Mouse (Mus musculus): ENCODE results near the gene Prrc2b. TPM values are rescaled to one million over a fixed set of nuclear protein-coding genes. Genes with fewer than 3 reads are reported as not detected.

Gene Prrc2b
- total and polyA plus RNA-seq, 2 experiments: 5.5 to 14.7 TPM

DNA sequence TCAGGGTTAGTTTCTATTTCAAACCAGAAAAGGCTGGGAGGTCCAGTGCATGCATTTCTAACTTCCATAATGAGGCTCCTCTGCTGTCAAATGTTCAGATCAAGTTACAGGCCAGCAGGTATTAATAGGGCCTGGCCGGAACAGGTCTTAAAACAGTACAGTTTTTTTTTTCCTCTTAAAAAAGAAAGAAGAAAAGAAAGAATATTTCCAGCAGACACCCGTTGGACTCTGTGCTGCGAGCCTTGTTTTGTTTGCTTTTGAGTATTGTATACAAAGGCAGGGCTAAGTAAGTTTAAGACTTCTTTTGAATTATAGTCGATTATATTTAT is 2.9 kb downstream of the Prrc2b start:
- peaks cover 44% of the 10 kb centered on the region for H3K4me1 ChIP-seq (ENCODE audit: control insufficient read depth, insufficient read depth, low read length)
- H3K9ac ChIP-seq (ENCODE audit: low read depth, low read length): no peak overlapping the region
- peaks cover 39% of the 10 kb centered on the region for H3K79me2 ChIP-seq (ENCODE audit: control insufficient read depth, insufficient read depth, low read length)
- H3K27me3 ChIP-seq (ENCODE audit: control insufficient read depth, insufficient read depth, low read length): no peaks in the 10 kb centered on the region
- no peaks in the 10 kb centered on the region for H3K36me3 ChIP-seq (ENCODE audit: control insufficient read depth, insufficient read depth, low read length)
- TF ChIP-seq POLR2A (IDR thresholded peaks at IDR 0.05; ENCODE audit: extremely low read depth, insufficient read depth, low read length) (no peak), CTCF (IDR thresholded peaks at IDR 0.05; ENCODE audit: low read depth, low read length) (no peak)
- H3K27ac ChIP-seq (replicated peaks; ENCODE audit: insufficient read depth, low read depth, low read length): peak overlapping the region; percentile 69
- H3K4me3 ChIP-seq (ENCODE audit: insufficient read depth, low read depth, low read length): no peak overlapping the region
- WGBS: 8% methylated on average over 4 of the region's 4 CpGs
- peak; percentile 46 for DNase-seq (ENCODE audit: extremely low read depth, low read depth, low spot score)

DNA sequence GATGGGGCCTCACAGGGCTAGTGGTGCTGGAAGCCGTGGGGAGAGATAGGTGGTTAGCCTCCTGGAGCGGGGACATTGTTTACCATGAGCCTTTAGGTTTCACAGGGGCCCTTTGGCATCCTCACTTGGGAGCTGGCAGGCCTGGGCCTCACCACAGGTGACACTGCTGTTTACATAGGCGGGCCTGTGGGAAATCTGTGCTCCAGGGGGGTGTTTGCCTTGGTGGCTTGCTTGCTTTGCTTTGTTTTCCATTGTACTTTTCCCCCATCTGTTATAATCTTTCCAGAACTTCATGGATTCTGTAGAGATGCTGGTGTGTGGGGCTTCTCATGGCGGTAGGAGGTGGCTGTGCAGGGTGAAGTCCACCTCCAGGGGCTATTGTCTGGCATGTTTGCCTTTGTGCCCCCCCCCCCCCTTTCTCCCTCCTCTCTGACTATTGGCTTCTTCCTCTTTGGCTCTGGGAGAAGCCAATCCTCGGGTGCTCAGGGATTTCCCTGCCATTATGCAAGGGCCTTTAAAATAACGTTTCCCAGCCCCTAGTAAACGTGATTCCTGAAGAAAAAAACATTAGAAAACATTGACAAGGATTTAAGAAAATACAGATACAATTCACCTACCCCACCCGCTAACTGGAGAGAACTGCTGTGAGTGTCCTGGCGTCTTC is 3.6 kb downstream of the Prrc2b start:
- no peaks in the 10 kb centered on the region for H3K36me3 ChIP-seq (ENCODE audit: control insufficient read depth, insufficient read depth, low read length)
- DNase-seq (ENCODE audit: extremely low read depth, low read depth, low spot score): peak; percentile 56
- no peak overlapping the region for H3K9ac ChIP-seq (ENCODE audit: low read depth, low read length)
- TF ChIP-seq POLR2A (IDR thresholded peaks at IDR 0.05; ENCODE audit: extremely low read depth, insufficient read depth, low read length): no peak
- H3K27ac ChIP-seq (replicated peaks; ENCODE audit: insufficient read depth, low read depth, low read length): peak overlapping the region; percentile 69
- H3K4me1 ChIP-seq (ENCODE audit: control insufficient read depth, insufficient read depth, low read length): peaks cover 46% of the 10 kb centered on the region
- 10% methylated on average over 9 of the region's 9 CpGs for WGBS
- H3K4me3 ChIP-seq (ENCODE audit: insufficient read depth, low read depth, low read length): no peak overlapping the region
- peaks cover 45% of the 10 kb centered on the region for H3K79me2 ChIP-seq (ENCODE audit: control insufficient read depth, insufficient read depth, low read length)
- H3K27me3 ChIP-seq (ENCODE audit: control insufficient read depth, insufficient read depth, low read length): no peaks in the 10 kb centered on the region

DNA sequence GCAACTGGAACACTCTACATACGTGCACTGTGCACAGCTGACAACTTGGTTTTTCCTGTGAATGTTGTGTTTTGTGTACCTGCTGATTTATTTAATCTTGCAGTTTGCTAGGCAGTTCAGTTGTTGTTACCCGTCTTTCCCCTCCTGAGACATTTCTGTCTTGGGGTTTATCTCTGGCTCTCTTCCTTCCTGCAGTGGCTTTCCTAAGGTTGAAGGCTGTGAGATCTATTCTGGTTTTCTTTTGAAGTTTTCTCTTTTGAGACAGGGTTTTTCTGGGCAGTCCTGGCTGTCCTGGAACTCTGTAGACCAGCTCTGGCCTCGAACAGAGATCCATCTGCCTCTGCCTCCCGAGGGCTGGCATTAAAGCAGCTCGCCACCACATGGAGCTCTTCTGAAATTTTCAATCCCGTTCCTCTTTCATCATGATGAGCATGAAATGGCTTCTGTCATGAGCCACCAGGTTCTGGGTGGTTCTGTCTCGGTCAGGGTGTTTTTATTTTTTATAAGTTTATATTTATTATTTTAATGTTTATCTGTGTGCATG is 4.2 kb downstream of the Prrc2b start:
- TF ChIP-seq CTCF (IDR thresholded peaks at IDR 0.05; ENCODE audit: low read depth, low read length) (no peak), POLR2A (IDR thresholded peaks at IDR 0.05; ENCODE audit: extremely low read depth, insufficient read depth, low read length) (no peak)
- Histone ChIP-seq H3K27ac (replicated peaks; ENCODE audit: insufficient read depth, low read depth, low read length) (peak overlapping the region; percentile 69), H3K36me3 (ENCODE audit: control insufficient read depth, insufficient read depth, low read length) (no peaks in the 10 kb centered on the region), H3K4me1 (ENCODE audit: control insufficient read depth, insufficient read depth, low read length) (peaks cover 46% of the 10 kb centered on the region), H3K79me2 (ENCODE audit: control insufficient read depth, insufficient read depth, low read length) (peaks cover 51% of the 10 kb centered on the region), H3K4me3 (ENCODE audit: insufficient read depth, low read depth, low read length) (no peak overlapping the region), H3K27me3 (ENCODE audit: control insufficient read depth, insufficient read depth, low read length) (no peaks in the 10 kb centered on the region), H3K9ac (ENCODE audit: low read depth, low read length) (no peak overlapping the region)
- DNase-seq (ENCODE audit: extremely low read depth, low read depth, low spot score): no peak
- WGBS: 31% methylated on average over 7 of the region's 7 CpGs

DNA sequence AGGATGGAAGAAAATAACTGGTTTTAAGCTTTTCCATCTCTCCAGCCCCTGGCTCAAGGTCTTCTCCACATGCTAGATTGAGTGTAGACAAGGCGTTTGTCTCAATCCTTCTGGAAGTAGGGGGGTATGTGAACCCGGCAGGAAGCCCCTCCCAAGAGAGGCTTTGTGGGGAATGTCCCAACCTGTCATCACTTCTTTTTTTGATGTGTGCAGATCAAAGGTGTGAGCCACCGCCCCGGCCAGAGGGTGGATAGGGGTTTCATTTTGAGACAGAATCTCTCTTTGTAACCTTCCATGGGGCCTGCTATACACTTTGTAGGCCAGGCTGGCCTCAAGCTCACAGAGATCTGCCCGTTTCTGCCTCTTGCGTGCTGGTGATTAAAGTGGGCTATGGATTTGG is 4.7 kb downstream of the Prrc2b start:
- 64% methylated on average over 6 of the region's 6 CpGs for WGBS
- TF ChIP-seq POLR2A (IDR thresholded peaks at IDR 0.05; ENCODE audit: extremely low read depth, insufficient read depth, low read length) (no peak), CTCF (IDR thresholded peaks at IDR 0.05; ENCODE audit: low read depth, low read length) (no peak)
- Histone ChIP-seq H3K27ac (replicated peaks; ENCODE audit: insufficient read depth, low read depth, low read length) (no peak overlapping the region), H3K79me2 (ENCODE audit: control insufficient read depth, insufficient read depth, low read length) (peaks cover 56% of the 10 kb centered on the region), H3K4me1 (ENCODE audit: control insufficient read depth, insufficient read depth, low read length) (peaks cover 46% of the 10 kb centered on the region), H3K27me3 (ENCODE audit: control insufficient read depth, insufficient read depth, low read length) (no peaks in the 10 kb centered on the region), H3K36me3 (ENCODE audit: control insufficient read depth, insufficient read depth, low read length) (no peaks in the 10 kb centered on the region), H3K9ac (ENCODE audit: low read depth, low read length) (no peak overlapping the region), H3K4me3 (ENCODE audit: insufficient read depth, low read depth, low read length) (no peak overlapping the region)
- no peak for DNase-seq (ENCODE audit: extremely low read depth, low read depth, low spot score)

DNA sequence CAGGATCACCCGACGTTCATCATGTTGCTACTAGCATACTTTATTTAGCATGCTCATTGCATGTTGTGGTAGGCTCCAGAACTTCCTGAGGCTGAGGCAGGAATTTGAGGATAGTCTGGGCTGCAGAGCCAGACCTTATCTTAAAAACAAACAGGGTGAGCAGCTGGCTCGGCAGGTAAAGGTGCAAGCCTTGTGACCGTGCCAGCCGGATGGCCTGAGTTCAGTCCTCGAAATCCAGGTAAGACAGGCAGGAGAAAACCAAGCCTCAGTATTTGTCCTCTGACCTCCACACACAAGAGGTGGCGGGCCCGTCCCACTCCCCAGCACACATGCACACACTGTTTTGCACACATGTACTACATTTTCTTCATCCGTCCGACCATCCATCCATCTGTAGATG is 5.8 kb downstream of the Prrc2b start:
- 32% methylated on average over 10 of the region's 10 CpGs for WGBS
- H3K4me1 ChIP-seq (ENCODE audit: control insufficient read depth, insufficient read depth, low read length): peaks cover 46% of the 10 kb centered on the region
- H3K36me3 ChIP-seq (ENCODE audit: control insufficient read depth, insufficient read depth, low read length): no peaks in the 10 kb centered on the region
- H3K79me2 ChIP-seq (ENCODE audit: control insufficient read depth, insufficient read depth, low read length): peaks cover 61% of the 10 kb centered on the region
- H3K27me3 ChIP-seq (ENCODE audit: control insufficient read depth, insufficient read depth, low read length): no peaks in the 10 kb centered on the region
- peak; percentile 50 for DNase-seq (ENCODE audit: extremely low read depth, low read depth, low spot score)
- TF ChIP-seq CTCF (IDR thresholded peaks at IDR 0.05; ENCODE audit: low read depth, low read length) (no peak), POLR2A (IDR thresholded peaks at IDR 0.05; ENCODE audit: extremely low read depth, insufficient read depth, low read length) (no peak)
- no peak overlapping the region for H3K27ac ChIP-seq (replicated peaks; ENCODE audit: insufficient read depth, low read depth, low read length)
- H3K4me3 ChIP-seq (ENCODE audit: insufficient read depth, low read depth, low read length): no peak overlapping the region
- H3K9ac ChIP-seq (ENCODE audit: low read depth, low read length): no peak overlapping the region

DNA sequence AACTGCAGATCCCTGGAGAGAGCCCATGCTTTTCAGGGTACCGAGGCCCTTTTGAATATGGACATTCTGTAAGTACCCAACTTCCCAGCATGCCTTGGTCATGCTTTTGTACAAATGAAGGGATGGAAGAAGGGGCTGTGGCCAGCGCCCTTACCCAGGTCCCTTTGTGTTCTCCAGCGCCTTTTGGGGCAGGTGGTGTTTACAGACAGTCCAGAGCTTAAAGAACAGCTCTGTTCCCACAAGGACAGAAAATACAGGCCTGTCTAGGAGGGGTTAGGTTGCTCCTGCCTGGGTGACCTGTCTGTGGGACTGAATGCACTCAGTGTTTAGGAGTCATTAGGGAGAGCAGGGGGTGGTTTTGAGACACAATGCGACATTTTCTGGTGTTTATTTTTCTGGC is 6.4 kb downstream of the Prrc2b start:
- Histone ChIP-seq H3K9ac (ENCODE audit: low read depth, low read length) (no peak overlapping the region), H3K4me3 (ENCODE audit: insufficient read depth, low read depth, low read length) (no peak overlapping the region), H3K79me2 (ENCODE audit: control insufficient read depth, insufficient read depth, low read length) (peaks cover 68% of the 10 kb centered on the region), H3K36me3 (ENCODE audit: control insufficient read depth, insufficient read depth, low read length) (no peaks in the 10 kb centered on the region), H3K27ac (replicated peaks; ENCODE audit: insufficient read depth, low read depth, low read length) (no peak overlapping the region), H3K4me1 (ENCODE audit: control insufficient read depth, insufficient read depth, low read length) (peaks cover 43% of the 10 kb centered on the region), H3K27me3 (ENCODE audit: control insufficient read depth, insufficient read depth, low read length) (no peaks in the 10 kb centered on the region)
- DNase-seq (ENCODE audit: extremely low read depth, low read depth, low spot score): no peak
- 71% methylated on average over 4 of the region's 4 CpGs for WGBS
- TF ChIP-seq POLR2A (IDR thresholded peaks at IDR 0.05; ENCODE audit: extremely low read depth, insufficient read depth, low read length) (no peak), CTCF (IDR thresholded peaks at IDR 0.05; ENCODE audit: low read depth, low read length) (no peak)

Data from liver, adult 2 months (tissue).